Comparison of ENCODE assay signal across 12 mouse cellular contexts in the genomic region with DNA sequence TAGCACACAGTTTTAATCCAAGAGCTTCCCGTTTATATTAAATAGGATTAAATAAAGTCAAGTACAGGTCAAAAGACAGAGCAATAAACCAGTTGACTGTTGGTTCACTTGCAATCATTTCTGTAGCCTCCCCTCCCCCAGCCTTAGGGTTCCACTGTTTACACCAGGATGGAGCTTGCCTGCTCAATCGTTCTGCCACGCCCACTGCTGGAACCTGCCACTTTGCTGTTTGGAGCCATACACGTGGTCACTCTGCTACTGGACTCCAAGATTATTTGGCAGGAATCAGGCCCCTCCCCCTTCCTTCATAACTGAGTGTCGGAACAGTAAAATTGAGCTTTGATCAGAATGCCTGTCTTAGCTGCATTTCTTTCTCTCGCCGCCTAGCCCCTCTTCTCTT. TPM values are rescaled to one million over a fixed set of nuclear protein-coding genes. Genes with fewer than 3 reads are reported as not detected.
"Had no signal": no experiment of that assay in that cellular context is flagged by ENCODE, and none has a peak within 500 bp of the region (broad histone marks: within the 10 kb centered on the region; RNA-seq: fewer than 3 reads in every experiment).

No protein-coding gene starts in this region.

RNA-seq across cellular contexts. Expression of a gene that starts 27.4 kb away (rescaled TPM):
- polyA plus RNA-seq: midbrain, embryonic 11.5 days had no signal

RNA-seq across cellular contexts. Expression of a gene that starts 53.2 kb away (rescaled TPM):
- total RNA-seq: layer of hippocampus, postnatal 14 days; left cerebral cortex, adult 18-20 months; left cerebral cortex, postnatal 10 days; left cerebral cortex, postnatal 4 days; monocyte, adult 5-6 weeks; neutrophil, adult 5-6 weeks had no signal
- polyA plus RNA-seq: limb, embryonic 13.5 days; liver, embryonic 11.5 days; lung, embryonic 15.5 days; midbrain, embryonic 11.5 days; midbrain, embryonic 15.5 days; neural tube, embryonic 12.5 days had no signal
